Mouse (Mus musculus) small intestine, adult 2 months (tissue): ENCODE data around the gene Akt2.

Source experiments
- CTCF ChIP-seq: fragments of 200-500 bp; IDR thresholded peaks from 2 replicates; pipeline ENCODE4 v1.5.1; 2012; ENCODE audit warnings: low read depth, mild to moderate bottlenecking, control low read depth, inconsistent platforms, low read length, moderate library complexity, mixed read lengths; ENCODE audit not compliant: insufficient replicate concordance, insufficient read length; ENCODE audit errors: extremely low read depth
- POLR2A ChIP-seq: fragments of 200-500 bp; IDR thresholded peaks from 2 replicates; pipeline ENCODE4 v1.6.1; 2012; ENCODE audit warnings: low read depth, mild to moderate bottlenecking, control low read depth, inconsistent platforms, low read length, moderate library complexity

GRCm38 (mm10) chr7:27577589-27577988 is 13.8 kb upstream of the Akt2 start:
- TF ChIP-seq CTCF (no peak), POLR2A (no peak)
